Mouse (Mus musculus) intestine, embryonic 15.5 days (tissue): ENCODE measurements at regions not wholly inside any gene's neighbourhood (a gene's known extent, or its start where the extent isn't known, plus 50 kb on each side); places are given as distances from the start of the nearest gene placed in this dataset.

Source experiments
- ATAC-seq: fragments of 200-750 bp; cut with Nextera tagmentation; 2 replicates; pipeline ENCODE4 v1.8.0; 2017; ENCODE audit warnings: moderate TSS enrichment, moderate library complexity
- H3K27ac ChIP-seq: fragments of 300-500 bp; sonication (generic); 2 replicates; pipeline ENCODE4 v1.5.1; 2015; ENCODE audit warnings: mild to moderate bottlenecking, inconsistent platforms
- H3K27me3 ChIP-seq: fragments of 300-500 bp; sonication (generic); replicated peaks from 2 replicates; pipeline ENCODE4 v1.6.1; 2015; ENCODE audit warnings: inconsistent platforms
- H3K36me3 ChIP-seq: fragments of 300-500 bp; sonication (generic); 2 replicates; pipeline ENCODE4 v1.6.1; 2015; ENCODE audit warnings: inconsistent platforms
- H3K4me1 ChIP-seq: fragments of 300-500 bp; sonication (generic); replicated peaks from 2 replicates; pipeline ENCODE4 v1.6.1; 2015; ENCODE audit warnings: inconsistent platforms
- H3K4me2 ChIP-seq: fragments of 300-500 bp; sonication (generic); replicated peaks from 2 replicates; pipeline ENCODE4 v1.6.1; 2015; ENCODE audit warnings: mild to moderate bottlenecking, inconsistent platforms
- H3K4me3 ChIP-seq: fragments of 300-500 bp; sonication (generic); replicated peaks from 2 replicates; pipeline ENCODE4 v1.5.1; 2015; ENCODE audit warnings: inconsistent platforms
- H3K9ac ChIP-seq: fragments of 300-500 bp; sonication (generic); 2 replicates; pipeline ENCODE4 v1.6.1; 2015; ENCODE audit warnings: inconsistent platforms
- H3K9me3 ChIP-seq: fragments of 300-500 bp; sonication (generic); 2 replicates; pipeline ENCODE4 v1.6.1; 2016; ENCODE audit warnings: inconsistent platforms
- WGBS: fragments of 180-500 bp; shearing (Covaris S2); methylation state at CpG from one replicate; pipeline ENCODE4 v1.1.7; 2015; 5-methylcytosine and 5-hydroxymethylcytosine counted together

DNA sequence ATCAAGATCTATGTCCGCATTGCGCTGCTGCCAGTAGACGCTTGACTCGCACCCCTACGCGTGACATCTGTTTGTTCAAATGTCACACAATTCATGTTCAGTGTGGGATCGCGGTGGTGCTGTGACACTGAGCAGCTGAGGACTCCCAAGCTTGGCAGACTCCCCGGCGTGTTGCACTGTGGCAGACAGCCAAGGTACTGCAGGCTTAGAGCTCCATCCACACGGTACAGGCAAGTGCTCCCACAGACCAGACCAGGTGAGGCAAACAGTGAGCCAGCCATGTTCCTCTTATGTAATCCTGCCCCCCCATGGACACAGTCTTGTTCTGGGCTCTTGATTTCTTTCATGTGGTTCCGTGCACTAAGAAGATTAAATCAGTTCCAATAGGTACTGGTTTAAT lies 205.5 kb upstream of the Myocd start:
- peaks cover 2% of the 10 kb centered on the region; the same call in 1 of the 2 replicates for H3K4me1 ChIP-seq
- H3K27ac ChIP-seq: peak overlapping the region; percentile 52; the same call in 1 of the 2 replicates
- peak; percentile 75 for ATAC-seq
- H3K9me3 ChIP-seq: no peaks in the 10 kb centered on the region
- no peak overlapping the region for H3K4me2 ChIP-seq
- 53% methylated on average over 12 of the region's 12 CpGs for WGBS
- H3K4me3 ChIP-seq: no peak overlapping the region
- no peak overlapping the region for H3K9ac ChIP-seq
- no peaks in the 10 kb centered on the region for H3K36me3 ChIP-seq
- H3K27me3 ChIP-seq: no peaks in the 10 kb centered on the region

DNA sequence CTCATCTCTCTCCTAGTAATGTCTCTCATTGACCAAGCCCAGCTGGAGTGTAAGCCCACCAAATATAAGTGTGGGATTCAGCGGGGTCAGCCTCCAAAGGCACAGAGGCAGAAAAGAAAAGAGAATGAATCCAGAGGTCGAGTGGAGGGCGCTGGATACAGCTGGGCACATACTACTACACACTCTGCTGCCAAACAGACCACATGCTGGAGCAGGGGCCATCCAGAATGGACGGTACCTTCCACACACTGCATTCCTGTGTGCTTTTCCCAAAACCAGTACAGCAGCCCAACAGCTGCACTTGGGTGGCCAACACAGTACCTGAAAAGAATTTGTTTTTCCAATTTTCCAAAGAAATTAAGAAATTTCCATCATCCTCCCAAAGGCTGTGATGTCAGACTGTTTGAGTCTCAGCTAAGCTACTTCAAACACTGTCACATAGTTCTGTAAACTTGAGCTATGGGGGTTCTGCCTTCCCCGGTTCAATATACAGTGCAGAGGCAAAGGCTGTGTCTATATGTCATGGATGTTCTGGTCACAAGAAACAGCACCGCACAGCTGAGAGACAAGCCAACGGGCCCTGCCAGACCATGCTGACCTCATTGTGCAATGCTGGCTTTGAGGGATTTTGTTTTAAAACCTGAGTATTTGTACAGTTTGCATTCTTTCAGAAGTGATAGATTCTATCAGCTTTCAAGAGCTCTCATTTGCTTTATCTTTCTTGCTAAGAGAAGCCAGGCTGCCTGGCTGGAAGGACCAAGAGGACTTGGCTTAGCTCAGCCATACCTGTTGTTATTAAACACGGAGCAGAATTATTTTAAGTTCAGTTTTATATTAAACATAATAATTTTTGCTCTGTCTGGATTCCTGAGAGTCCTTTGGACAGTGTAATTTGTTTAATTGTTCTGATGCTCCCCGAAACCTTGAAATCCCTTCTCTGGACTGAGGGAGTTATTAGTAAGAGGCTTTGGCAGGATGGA lies 200.3 kb upstream of the Myocd start:
- Histone ChIP-seq H3K4me1 (no peaks in the 10 kb centered on the region), H3K27ac (peak overlapping the region; percentile 61), H3K9ac (no peak overlapping the region), H3K27me3 (no peaks in the 10 kb centered on the region), H3K4me3 (no peak overlapping the region), H3K4me2 (no peak overlapping the region), H3K9me3 (no peaks in the 10 kb centered on the region), H3K36me3 (no peaks in the 10 kb centered on the region)
- 53% methylated on average over 9 of the region's 9 CpGs for WGBS
- ATAC-seq: peak; percentile 69

DNA sequence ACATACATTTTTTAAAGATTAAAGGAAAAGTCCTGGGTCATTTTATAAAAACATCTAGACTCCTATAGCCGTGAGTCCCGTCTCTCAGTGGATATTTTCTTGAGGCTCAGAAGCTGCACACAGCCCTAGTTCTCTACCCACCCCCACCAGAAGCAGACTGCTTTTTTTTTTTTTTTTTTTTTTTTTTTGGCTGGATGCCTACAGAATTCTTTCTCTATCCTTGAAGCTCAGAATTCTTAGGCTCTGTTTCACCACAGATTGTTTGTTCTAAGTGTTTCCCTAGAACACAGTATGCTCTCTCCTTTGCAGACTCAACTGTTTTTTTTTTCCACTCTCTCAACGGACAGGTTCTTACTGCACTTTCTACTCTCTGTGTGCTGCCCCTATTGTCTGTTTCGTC lies 191.3 kb upstream of the Myocd start:
- no peak; the same call in 1 of the 2 replicates for ATAC-seq
- WGBS: 40% methylated on average over 4 of the region's 4 CpGs
- no peak overlapping the region for H3K9ac ChIP-seq
- no peak overlapping the region for H3K4me2 ChIP-seq
- H3K9me3 ChIP-seq: no peaks in the 10 kb centered on the region
- no peak overlapping the region for H3K27ac ChIP-seq
- H3K4me1 ChIP-seq: 0 out of 2 replicates have a peak, but pooled peaks cover 3% of the 10 kb centered on the region
- no peaks in the 10 kb centered on the region for H3K36me3 ChIP-seq
- H3K4me3 ChIP-seq: no peak overlapping the region
- H3K27me3 ChIP-seq: no peaks in the 10 kb centered on the region

DNA sequence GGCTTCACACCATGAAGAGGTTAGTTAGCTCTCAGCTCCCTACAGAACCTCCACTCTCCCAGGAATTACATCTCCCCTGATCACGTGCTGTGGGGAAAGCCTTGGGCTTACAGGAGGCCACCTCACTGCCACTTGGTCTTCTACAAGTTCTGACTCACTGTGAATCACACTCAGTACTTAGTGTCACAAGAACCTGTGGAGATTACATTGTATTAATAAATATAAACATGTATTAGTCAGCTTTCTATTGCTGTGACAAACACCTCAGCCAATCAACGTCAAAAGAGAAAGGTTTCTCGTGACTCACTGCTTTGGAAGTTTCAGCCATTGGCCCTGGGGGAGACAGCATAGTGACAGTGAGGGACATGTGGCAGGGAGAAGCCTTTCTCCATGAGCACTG lies 178.6 kb upstream of the Myocd start:
- Histone ChIP-seq H3K4me2 (no peak overlapping the region), H3K27ac (no peak overlapping the region), H3K27me3 (no peaks in the 10 kb centered on the region), H3K36me3 (no peaks in the 10 kb centered on the region), H3K4me3 (no peak overlapping the region), H3K4me1 (no peaks in the 10 kb centered on the region), H3K9me3 (no peaks in the 10 kb centered on the region), H3K9ac (no peak overlapping the region)
- ATAC-seq: no peak
- WGBS: 80% methylated on average over 3 of the region's 3 CpGs

DNA sequence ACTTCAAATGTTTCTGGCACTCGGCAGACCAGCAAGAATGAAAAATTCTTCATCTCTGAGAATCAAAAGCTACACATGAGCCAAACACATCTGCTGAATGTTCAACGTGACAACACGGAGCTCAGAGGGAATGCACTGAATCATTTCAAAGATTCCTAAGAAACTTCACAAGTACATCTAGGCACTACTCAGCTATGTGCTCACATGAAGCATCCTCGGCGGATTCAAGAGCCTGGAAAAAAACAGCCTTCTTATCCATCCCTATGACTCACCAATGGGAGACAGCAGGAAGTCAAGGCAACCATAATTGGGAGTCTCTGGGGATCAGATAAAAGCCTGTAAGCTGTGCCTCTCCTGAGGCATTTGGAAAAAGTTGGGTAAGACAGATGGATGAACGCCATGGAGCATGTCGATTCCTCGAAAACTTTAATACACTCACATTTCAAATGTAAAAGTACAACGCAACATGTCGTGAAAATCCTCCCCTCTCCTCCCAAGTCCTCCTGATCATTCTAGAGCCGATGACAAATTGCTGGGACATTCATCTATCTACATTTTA lies 173.8 kb upstream of the Myocd start:
- Histone ChIP-seq H3K9me3 (no peaks in the 10 kb centered on the region), H3K36me3 (no peaks in the 10 kb centered on the region), H3K4me1 (no peaks in the 10 kb centered on the region), H3K4me3 (no peak overlapping the region), H3K27me3 (no peaks in the 10 kb centered on the region), H3K27ac (no peak overlapping the region), H3K4me2 (no peak overlapping the region), H3K9ac (no peak overlapping the region)
- peak; percentile 36; the same call in 1 of the 2 replicates for ATAC-seq
- WGBS: 67% methylated on average over 11 of the region's 11 CpGs

DNA sequence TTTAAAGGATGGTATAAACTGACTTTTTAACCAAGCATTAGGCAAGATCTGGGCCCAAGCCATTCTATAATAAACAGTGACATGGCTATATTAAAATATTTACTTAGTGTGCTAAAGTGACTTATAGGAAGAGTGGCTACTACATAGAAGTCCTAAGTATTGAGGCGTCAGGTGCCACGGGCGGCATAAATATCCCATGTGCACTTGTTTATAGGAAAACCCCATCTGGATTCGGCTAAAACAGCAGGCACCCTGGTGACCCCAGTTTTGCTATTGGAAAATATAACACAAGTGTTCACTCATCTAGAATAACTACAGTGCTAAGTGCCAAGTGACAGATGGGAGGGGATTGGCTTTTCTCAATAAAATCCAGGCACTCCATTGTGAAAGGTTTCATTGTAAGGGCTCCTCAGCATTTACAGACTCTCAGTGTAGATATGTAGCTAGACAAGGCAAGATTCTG lies 165.9 kb upstream of the Myocd start:
- Histone ChIP-seq H3K9me3 (no peaks in the 10 kb centered on the region), H3K9ac (no peak overlapping the region), H3K4me3 (no peak overlapping the region), H3K27me3 (no peaks in the 10 kb centered on the region), H3K36me3 (no peaks in the 10 kb centered on the region), H3K4me1 (peaks cover 4% of the 10 kb centered on the region; the same call in 1 of the 2 replicates), H3K27ac (0 out of 2 replicates have a peak overlapping the region, but pooled peaks have one; percentile 3), H3K4me2 (no peak overlapping the region)
- peak; percentile 55; the same call in 1 of the 2 replicates for ATAC-seq
- WGBS: 40% methylated on average over 4 of the region's 4 CpGs

DNA sequence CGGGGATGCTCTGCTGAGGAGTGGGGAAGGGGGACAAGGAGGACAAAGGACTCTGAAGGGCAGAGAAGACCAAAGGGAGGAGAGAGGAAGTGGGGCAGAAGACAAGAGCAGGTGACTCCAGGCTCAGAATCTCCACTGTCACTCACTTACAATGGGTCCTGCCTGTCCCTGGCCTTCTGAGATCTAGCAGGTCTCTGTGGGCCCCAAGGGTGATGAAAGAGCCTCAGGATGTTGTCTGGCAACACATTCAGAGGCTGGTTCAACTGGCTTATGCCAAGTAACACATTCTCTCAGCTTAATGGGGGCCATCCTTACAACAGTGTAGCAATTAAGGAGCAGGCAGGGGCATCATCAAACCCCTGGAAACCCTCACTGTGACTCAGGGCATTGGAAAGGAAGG lies 152.1 kb upstream of the Myocd start:
- Histone ChIP-seq H3K9me3 (no peaks in the 10 kb centered on the region), H3K36me3 (no peaks in the 10 kb centered on the region), H3K9ac (no peak overlapping the region), H3K27me3 (no peaks in the 10 kb centered on the region), H3K4me2 (no peak overlapping the region), H3K4me1 (peaks cover 3% of the 10 kb centered on the region; the same call in 1 of the 2 replicates), H3K27ac (no peak overlapping the region), H3K4me3 (no peak overlapping the region)
- no peak for ATAC-seq
- WGBS: 4% methylated on average over 1 of the region's 1 CpGs

DNA sequence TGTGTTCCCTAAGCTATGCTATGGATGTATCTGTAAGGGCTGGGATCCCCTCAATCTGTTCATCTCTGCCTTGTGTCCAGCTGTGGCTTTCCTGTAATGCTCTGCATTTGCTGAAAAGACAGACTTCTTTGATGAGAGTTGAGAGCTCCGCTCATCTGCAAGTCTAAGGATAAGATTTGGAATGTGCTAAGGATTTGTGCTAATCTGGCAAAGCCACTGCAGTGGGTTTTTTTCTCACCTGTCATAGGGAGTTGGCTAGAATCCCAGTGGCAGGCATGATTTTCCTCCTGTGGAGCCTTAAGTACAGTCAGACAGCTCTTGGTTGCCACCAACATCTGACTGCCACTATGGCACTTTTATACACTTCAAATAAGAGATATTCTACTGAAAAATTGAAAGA lies 138.8 kb upstream of the Myocd start:
- ATAC-seq: no peak
- WGBS: 75% methylated on average over 1 of the region's 1 CpGs
- no peaks in the 10 kb centered on the region for H3K27me3 ChIP-seq

DNA sequence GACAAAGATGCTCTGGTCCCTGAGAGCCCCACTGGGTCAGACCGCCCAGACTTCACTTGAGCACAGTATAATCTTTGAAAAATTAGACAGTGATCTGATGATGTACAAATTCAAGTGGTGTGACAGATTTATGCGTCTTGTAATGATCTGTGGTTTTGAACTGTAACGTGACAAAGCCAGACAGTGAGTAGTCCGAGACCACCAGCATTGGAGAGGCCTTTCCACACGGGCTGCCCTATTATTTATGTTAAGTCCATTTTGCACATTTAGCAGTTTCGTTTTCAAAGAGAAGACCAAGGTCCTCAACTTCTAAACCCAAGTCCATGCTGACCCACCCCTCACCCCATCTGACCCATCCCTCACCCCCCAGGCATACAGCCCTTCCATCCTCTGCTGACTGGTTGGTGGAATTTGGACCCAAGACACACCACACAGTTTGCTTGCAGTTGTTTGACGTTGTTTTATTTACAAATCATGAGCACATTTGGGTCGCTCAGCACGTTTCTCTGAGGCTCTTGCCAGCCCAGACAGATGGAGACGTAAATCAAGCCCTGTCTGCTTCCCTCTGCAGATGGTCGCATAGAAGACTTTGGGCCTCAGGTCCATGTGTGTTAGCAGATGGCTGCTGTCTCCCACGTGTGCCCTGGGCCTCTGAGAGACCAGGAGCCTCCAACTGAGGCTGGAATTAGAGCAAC lies 132.8 kb upstream of the Myocd start:
- Histone ChIP-seq H3K4me2 (no peak overlapping the region), H3K27ac (no peak overlapping the region), H3K9me3 (no peaks in the 10 kb centered on the region), H3K4me1 (no peaks in the 10 kb centered on the region), H3K9ac (no peak overlapping the region), H3K4me3 (no peak overlapping the region), H3K36me3 (no peaks in the 10 kb centered on the region), H3K27me3 (no peaks in the 10 kb centered on the region)
- no peak for ATAC-seq
- 51% methylated on average over 12 of the region's 12 CpGs for WGBS

More for the DNA sequence above, 138.8 kb upstream of the Myocd start:
- no peak overlapping the region for H3K27ac ChIP-seq
- no peaks in the 10 kb centered on the region for H3K4me1 ChIP-seq
- no peak overlapping the region for H3K4me3 ChIP-seq
- no peak overlapping the region for H3K4me2 ChIP-seq
- H3K9ac ChIP-seq: no peak overlapping the region
- no peaks in the 10 kb centered on the region for H3K9me3 ChIP-seq
- H3K36me3 ChIP-seq: no peaks in the 10 kb centered on the region

DNA sequence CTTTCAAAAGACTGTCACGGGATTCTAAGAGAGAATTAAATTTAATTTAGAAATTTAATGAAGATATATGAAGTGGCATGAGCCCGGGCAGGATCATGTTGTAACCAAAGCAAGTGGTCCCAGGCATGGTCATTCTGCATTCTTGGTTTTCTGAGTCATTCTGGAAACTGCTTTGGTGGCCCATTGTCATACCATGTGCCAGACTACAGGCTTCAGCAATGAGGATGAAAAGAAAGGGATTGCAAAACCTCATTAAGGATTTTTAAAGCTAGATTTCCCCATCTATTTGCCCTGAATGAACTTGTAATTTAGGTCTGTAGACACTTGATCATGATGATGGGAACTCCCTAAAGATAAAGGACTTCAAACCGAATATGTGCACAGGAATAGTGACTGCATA lies 119.4 kb upstream of the Myocd start:
- ATAC-seq: no peak
- Histone ChIP-seq H3K27me3 (no peaks in the 10 kb centered on the region), H3K4me3 (no peak overlapping the region), H3K9ac (no peak overlapping the region), H3K9me3 (no peaks in the 10 kb centered on the region), H3K36me3 (no peaks in the 10 kb centered on the region), H3K4me1 (no peaks in the 10 kb centered on the region), H3K4me2 (no peak overlapping the region), H3K27ac (no peak overlapping the region)
- 80% methylated on average over 3 of the region's 3 CpGs for WGBS

DNA sequence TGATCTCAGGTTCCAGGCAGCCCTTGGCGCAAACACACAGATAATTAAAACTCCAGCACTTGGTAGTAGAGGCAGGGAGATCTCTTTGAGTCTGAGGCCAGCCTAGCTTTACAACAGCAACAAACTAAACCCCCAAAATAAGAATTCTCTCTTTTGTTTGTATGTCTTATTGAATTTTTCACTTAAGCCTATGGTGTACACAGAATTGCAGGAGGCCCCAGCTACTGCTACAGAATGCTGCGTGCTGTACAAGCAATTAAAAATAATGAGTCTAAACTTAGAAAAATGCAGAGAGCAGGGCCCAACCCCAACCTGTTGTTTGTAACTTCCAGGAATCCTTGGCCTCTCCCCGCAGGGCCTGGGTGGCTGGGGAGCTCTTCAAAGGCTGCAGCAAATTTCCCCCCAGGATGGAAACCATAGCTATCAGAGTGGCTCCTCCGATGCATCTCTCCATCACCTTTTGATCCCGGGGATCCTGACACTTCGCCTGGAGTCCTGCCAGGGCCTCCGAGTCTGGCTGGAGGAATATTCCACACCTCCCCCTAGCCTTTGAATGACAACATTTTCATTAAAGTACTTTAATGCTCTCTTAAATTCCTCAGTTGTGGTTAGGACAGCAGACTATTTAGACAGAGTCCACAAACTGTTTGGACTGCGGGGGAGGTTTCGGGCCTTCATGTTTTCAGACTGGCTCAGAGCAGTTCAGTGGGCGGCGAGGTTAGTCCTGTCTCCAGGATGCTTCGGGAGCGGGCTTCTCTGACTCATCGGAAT lies 116.7 kb upstream of the Myocd start:
- ATAC-seq: peak; percentile 39; the same call in 1 of the 2 replicates
- Histone ChIP-seq H3K4me2 (no peak overlapping the region), H3K9ac (no peak overlapping the region), H3K27ac (no peak overlapping the region), H3K27me3 (no peaks in the 10 kb centered on the region), H3K36me3 (no peaks in the 10 kb centered on the region), H3K4me3 (no peak overlapping the region), H3K4me1 (no peaks in the 10 kb centered on the region), H3K9me3 (no peaks in the 10 kb centered on the region)
- 28% methylated on average over 14 of the region's 14 CpGs for WGBS
